Mouse (Mus musculus): Measurements from ENCODE around the gene Gm11939. TPM values are rescaled to one million over a fixed set of nuclear protein-coding genes. Genes with fewer than 3 reads are reported as not detected.

Gene Gm11939
- total and polyA plus RNA-seq, 3 experiments = not detected

GRCm38 (mm10) chr11:99581564-99581963 is 22.3 kb upstream of the Gm11939 start:
- no peak for TF ChIP-seq EP300 (IDR thresholded peaks at IDR 0.05; ENCODE audit: insufficient read depth, low read depth, low read length)
- TF ChIP-seq POLR2A (IDR thresholded peaks at IDR 0.05; ENCODE audit: insufficient read depth, low read depth, low read length) = no peak
- TF ChIP-seq CTCF (IDR thresholded peaks at IDR 0.05) = no peak
- no peak overlapping the region for H3K27ac ChIP-seq
- H3K9ac ChIP-seq (ENCODE audit: low read depth, low read length) = no peak overlapping the region
- H3K4me1 ChIP-seq (ENCODE audit: control insufficient read depth, insufficient read depth, low read length) = no peaks in the 10 kb centered on the region
- no peaks in the 10 kb centered on the region for H3K36me3 ChIP-seq (ENCODE audit: control insufficient read depth, insufficient read depth, low read length)
- no peaks in the 10 kb centered on the region for H3K27me3 ChIP-seq (ENCODE audit: control insufficient read depth, insufficient read depth, low read length)
- WGBS = 71% methylated on average over 6 of the region's 6 CpGs
- H3K4me3 ChIP-seq = no peak overlapping the region
- DNase-seq = no peak
- H3K79me2 ChIP-seq (replicated peaks; ENCODE audit: control insufficient read depth, insufficient read depth, low read length) = no peaks in the 10 kb centered on the region
- intact Hi-C loops (cut with DNase I) = no loop called here

GRCm38 (mm10) chr11:99581051-99581450 is 21.8 kb upstream of the Gm11939 start:
- no peak for DNase-seq
- Histone ChIP-seq H3K9ac (ENCODE audit: low read depth, low read length) (no peak overlapping the region), H3K4me3 (no peak overlapping the region), H3K27ac (no peak overlapping the region), H3K4me1 (ENCODE audit: control insufficient read depth, insufficient read depth, low read length) (no peaks in the 10 kb centered on the region), H3K36me3 (ENCODE audit: control insufficient read depth, insufficient read depth, low read length) (no peaks in the 10 kb centered on the region), H3K79me2 (replicated peaks; ENCODE audit: control insufficient read depth, insufficient read depth, low read length) (no peaks in the 10 kb centered on the region), H3K27me3 (ENCODE audit: control insufficient read depth, insufficient read depth, low read length) (no peaks in the 10 kb centered on the region)
- TF ChIP-seq EP300 (IDR thresholded peaks at IDR 0.05; ENCODE audit: insufficient read depth, low read depth, low read length) (no peak), CTCF (IDR thresholded peaks at IDR 0.05) (no peak), POLR2A (IDR thresholded peaks at IDR 0.05; ENCODE audit: insufficient read depth, low read depth, low read length) (no peak)
- intact Hi-C loops (cut with DNase I) = no loop called here
- 90% methylated on average over 5 of the region's 5 CpGs for WGBS

- no peak within 1 kb of the TSS for H3K9ac ChIP-seq (ENCODE audit: low read depth, low read length)
- no peaks in the 10 kb centered on the region for H3K36me3 ChIP-seq (ENCODE audit: control insufficient read depth, insufficient read depth, low read length)
- no peak within 1 kb of the TSS for H3K27ac ChIP-seq
- no peak for DNase-seq
- no peaks in the 10 kb centered on the region for H3K79me2 ChIP-seq (replicated peaks; ENCODE audit: control insufficient read depth, insufficient read depth, low read length)
- H3K4me1 ChIP-seq (ENCODE audit: control insufficient read depth, insufficient read depth, low read length) = no peaks in the 10 kb centered on the region
- H3K27me3 ChIP-seq (ENCODE audit: control insufficient read depth, insufficient read depth, low read length) = no peaks in the 10 kb centered on the region
- no peak for TF ChIP-seq CTCF (IDR thresholded peaks at IDR 0.05)
- TF ChIP-seq EP300 (IDR thresholded peaks at IDR 0.05; ENCODE audit: insufficient read depth, low read depth, low read length) = no peak
- TF ChIP-seq POLR2A (IDR thresholded peaks at IDR 0.05; ENCODE audit: insufficient read depth, low read depth, low read length) = no peak
- intact Hi-C loops (cut with DNase I) = no loop called here
- WGBS = 75% methylated on average over 6 of the region's 6 CpGs
- H3K4me3 ChIP-seq = no peak within 1 kb of the TSS
Observed at GRCm38 (mm10) chr11:99580636-99581035, 21.4 kb upstream of the Gm11939 start, which contains the start of gene Krtap1-5. Gene Krtap1-5 (minus strand): TSS chr11:99581016.

- H3K36me3 ChIP-seq (ENCODE audit: control insufficient read depth, insufficient read depth, low read length) = no peaks in the 10 kb centered on the region
- H3K79me2 ChIP-seq (replicated peaks; ENCODE audit: control insufficient read depth, insufficient read depth, low read length) = no peaks in the 10 kb centered on the region
- no peak overlapping the region for H3K4me3 ChIP-seq
- TF ChIP-seq POLR2A (IDR thresholded peaks at IDR 0.05; ENCODE audit: insufficient read depth, low read depth, low read length) = no peak
- TF ChIP-seq EP300 (IDR thresholded peaks at IDR 0.05; ENCODE audit: insufficient read depth, low read depth, low read length) = no peak
- TF ChIP-seq CTCF (IDR thresholded peaks at IDR 0.05) = peak; percentile 92
- H3K4me1 ChIP-seq (ENCODE audit: control insufficient read depth, insufficient read depth, low read length) = no peaks in the 10 kb centered on the region
- intact Hi-C loops (cut with DNase I) = loop anchor here (1.0 kb wide), 2 partner anchors 110 to 195 kb away; no protein-coding TSS in a partner anchor
- no peaks in the 10 kb centered on the region for H3K27me3 ChIP-seq (ENCODE audit: control insufficient read depth, insufficient read depth, low read length)
- 2% methylated on average over 7 of the region's 7 CpGs for WGBS
- H3K9ac ChIP-seq (ENCODE audit: low read depth, low read length) = no peak overlapping the region
- no peak overlapping the region for H3K27ac ChIP-seq
- peak; percentile 23 to 55 for DNase-seq
Observed at GRCm38 (mm10) chr11:99574106-99574505, 14.8 kb upstream of the Gm11939 start.

GRCm38 (mm10) chr11:99573164-99573563 is 13.9 kb upstream of the Gm11939 start:
- TF ChIP-seq EP300 (IDR thresholded peaks at IDR 0.05; ENCODE audit: insufficient read depth, low read depth, low read length) (no peak), CTCF (IDR thresholded peaks at IDR 0.05) (no peak), POLR2A (IDR thresholded peaks at IDR 0.05; ENCODE audit: insufficient read depth, low read depth, low read length) (no peak)
- DNase-seq = no peak
- 63% methylated on average over 4 of the region's 4 CpGs for WGBS
- Histone ChIP-seq H3K36me3 (ENCODE audit: control insufficient read depth, insufficient read depth, low read length) (no peaks in the 10 kb centered on the region), H3K4me3 (no peak overlapping the region), H3K4me1 (ENCODE audit: control insufficient read depth, insufficient read depth, low read length) (no peaks in the 10 kb centered on the region), H3K27ac (no peak overlapping the region), H3K9ac (ENCODE audit: low read depth, low read length) (no peak overlapping the region), H3K27me3 (ENCODE audit: control insufficient read depth, insufficient read depth, low read length) (no peaks in the 10 kb centered on the region), H3K79me2 (replicated peaks; ENCODE audit: control insufficient read depth, insufficient read depth, low read length) (no peaks in the 10 kb centered on the region)
- intact Hi-C loops (cut with DNase I) = no loop called here

- WGBS = 90% methylated on average over 7 of the region's 7 CpGs
Observed at GRCm38 (mm10) chr11:99566530-99566929, 7.3 kb upstream of the Gm11939 start, which contains the start of gene Krtap3-1. Gene Krtap3-1 (minus strand): TSS chr11:99566630.

More at GRCm38 (mm10) chr11:99566530-99566929, 7.3 kb upstream of the Gm11939 start, which contains the start of gene Krtap3-1:
- no peak within 1 kb of the TSS for H3K4me3 ChIP-seq
- no peak within 1 kb of the TSS for H3K9ac ChIP-seq (ENCODE audit: low read depth, low read length)
- intact Hi-C loops (cut with DNase I) = no loop called here
- no peaks in the 10 kb centered on the region for H3K4me1 ChIP-seq (ENCODE audit: control insufficient read depth, insufficient read depth, low read length)
- H3K79me2 ChIP-seq (replicated peaks; ENCODE audit: control insufficient read depth, insufficient read depth, low read length) = no peaks in the 10 kb centered on the region
- TF ChIP-seq EP300 (IDR thresholded peaks at IDR 0.05; ENCODE audit: insufficient read depth, low read depth, low read length) (no peak), POLR2A (IDR thresholded peaks at IDR 0.05; ENCODE audit: insufficient read depth, low read depth, low read length) (no peak), CTCF (IDR thresholded peaks at IDR 0.05) (no peak)
- no peak for DNase-seq
- H3K27ac ChIP-seq = no peak within 1 kb of the TSS
- no peaks in the 10 kb centered on the region for H3K27me3 ChIP-seq (ENCODE audit: control insufficient read depth, insufficient read depth, low read length)
- H3K36me3 ChIP-seq (ENCODE audit: control insufficient read depth, insufficient read depth, low read length) = no peaks in the 10 kb centered on the region

Measured in heart, adult 2 months (tissue).